Mouse (Mus musculus): ENCODE results near the gene Gid8. TPM values are rescaled to one million over a fixed set of nuclear protein-coding genes. Genes with fewer than 3 reads are reported as not detected.
A peak's percentile ranks its signal among the peaks of the same experiment; 100 is the strongest.

Gid8 gene
- total RNA-seq, 2 experiments from 2014 or later = 77.9 to 79.1 TPM

DNA sequence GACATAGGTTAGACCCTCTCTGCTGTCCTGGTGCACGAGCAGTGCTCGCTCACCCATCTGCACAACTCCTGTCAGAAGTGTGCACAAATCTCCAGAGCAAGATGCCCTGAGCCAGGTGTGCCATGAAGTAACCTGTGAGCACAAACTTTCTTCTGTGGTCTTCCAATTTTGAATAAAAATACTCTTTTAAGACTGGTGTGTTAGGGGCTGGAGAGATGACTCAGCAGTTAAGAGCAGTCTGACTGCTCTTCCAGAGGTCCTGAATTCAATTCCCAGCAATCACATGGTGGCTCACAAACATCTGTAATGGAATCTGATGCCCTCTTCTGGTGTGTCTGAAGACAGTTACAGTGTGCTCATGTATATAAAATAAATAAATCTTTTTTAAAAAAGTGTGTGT is 33.4 kb downstream of the Gid8 start:
- intact Hi-C loops (cut with DNase I) = no loop called here
- DNase-seq = no peak

DNA sequence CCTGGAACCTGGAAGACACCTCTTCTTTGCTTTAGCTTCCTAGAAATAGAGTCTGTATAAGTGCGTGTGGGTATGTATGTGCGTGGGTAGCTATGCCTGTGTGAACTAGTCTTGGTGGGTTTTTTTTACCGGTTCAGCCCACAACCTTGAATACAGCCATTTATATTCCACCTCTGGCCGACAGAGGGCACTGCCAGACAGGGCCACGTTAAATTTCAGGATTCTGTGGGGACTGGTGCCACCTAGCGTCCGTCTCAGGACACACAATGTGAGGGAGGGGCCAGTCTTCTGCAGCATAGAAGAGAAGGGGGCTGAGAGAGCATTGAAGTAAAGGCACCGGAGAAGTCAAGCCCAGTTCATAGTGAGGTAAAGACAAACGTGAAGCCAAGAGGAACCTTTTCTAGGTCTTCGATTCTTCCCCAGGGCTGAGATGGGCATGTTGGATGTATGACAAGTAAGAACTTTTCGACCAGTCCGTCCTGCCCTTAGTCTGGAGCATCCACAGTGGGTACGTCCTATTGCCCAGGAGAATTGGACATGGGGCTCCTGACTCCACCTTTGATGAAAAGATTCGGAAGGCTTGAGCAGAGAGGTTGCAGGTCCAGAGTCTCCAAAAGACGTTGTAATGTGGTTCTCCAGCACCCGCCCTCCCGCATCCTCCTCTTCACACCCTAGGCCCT is 35.5 kb downstream of the Gid8 start:
- peak; percentile 88 to 92 for DNase-seq
- intact Hi-C loops (cut with DNase I) = loop anchor here (1.0 to 5.0 kb wide), 6 partner anchors 33 to 273 kb away; no protein-coding TSS in a partner anchor

DNA sequence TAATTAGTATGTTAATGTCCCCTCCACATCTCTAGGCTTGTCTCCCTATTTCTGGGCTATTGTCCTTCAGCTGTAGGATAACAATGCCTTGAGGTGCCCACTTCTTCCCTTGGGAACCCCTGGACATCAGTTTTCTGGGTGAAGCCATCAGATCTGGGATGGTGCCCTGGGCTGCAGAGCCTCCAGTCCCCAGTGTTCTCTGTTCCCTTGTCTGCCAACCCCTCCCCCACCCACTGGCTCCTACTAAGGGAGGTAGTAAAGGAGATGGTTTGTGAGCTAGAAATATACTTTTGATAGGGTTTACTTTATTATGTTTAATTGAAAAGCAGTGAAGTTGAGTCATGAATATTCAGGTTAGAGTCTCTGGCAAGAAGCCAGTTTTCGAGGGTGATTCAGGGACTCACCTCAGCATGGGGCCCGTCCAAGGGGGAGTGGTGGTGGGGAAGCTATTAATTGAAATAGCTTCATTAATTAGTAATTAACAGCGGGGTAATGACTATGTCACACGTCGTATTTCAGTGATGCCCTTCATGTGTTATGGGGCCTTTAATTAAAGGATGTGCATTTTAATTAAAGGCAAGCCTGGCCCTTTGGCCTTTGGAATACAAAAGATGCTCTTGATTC is 36.8 kb downstream of the Gid8 start:
- no peak for DNase-seq
- intact Hi-C loops (cut with DNase I) = loop anchor here (5.0 kb wide), 1 partner anchor 274 kb away; no protein-coding TSS in a partner anchor

DNA sequence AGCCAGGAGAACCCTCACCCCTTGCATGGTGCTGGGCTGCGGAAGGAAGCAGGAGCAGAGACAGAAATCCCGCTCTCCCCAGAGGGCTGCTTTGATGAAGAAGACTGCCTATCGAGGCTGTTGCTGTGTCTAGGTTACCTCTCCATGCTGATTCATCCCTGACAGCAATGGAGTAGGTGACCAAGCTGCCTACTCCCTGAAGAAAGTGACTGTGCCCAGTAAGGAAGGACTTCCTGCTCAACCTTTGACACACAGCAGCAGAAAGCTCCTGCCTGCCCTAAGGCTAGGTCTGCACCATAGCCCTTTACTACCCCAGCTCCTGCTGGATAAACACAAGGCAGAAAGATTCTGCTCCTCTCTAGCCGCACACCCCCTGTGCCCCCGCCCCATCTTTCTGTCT is 39.0 kb downstream of the Gid8 start:
- intact Hi-C loops (cut with DNase I) = loop anchor here (5.0 kb wide), 1 partner anchor 277 kb away; no protein-coding TSS in a partner anchor
- DNase-seq = no peak

DNA sequence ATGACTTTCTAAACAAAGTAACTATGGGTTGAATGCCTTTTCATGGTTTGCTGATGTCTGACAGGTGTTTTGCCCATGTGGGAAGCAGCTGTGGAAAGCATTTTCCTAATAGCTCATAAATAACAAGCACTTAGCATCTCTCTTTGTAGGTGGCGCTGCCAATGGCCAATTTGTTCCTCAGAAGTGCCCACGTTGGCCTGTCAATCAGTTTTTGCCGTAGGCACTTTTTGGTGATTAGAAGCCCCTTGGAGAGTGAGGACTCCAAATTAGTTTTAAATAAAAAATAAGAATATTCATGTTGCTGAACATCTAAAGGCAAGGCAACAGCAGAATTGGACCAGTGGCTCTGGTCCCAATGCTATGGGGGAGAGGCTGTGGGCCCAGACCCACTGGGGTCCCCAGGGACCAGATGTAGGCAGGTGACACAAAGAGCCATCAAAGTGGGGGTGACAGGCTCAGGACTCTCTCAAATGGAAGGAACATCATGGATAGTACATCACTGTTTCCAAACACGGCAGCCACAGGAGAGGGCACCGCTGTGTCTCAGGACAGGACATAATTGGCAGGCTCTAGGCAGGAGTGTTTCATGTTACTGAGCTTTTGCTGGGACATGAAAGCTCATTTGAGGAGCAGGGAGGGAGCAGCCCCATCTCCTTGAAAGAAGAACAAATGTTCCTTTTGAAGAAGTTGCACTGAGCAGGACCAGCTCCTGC is 45.2 kb downstream of the Gid8 start:
- DNase-seq = no peak
- intact Hi-C loops (cut with DNase I) = no loop called here

DNA sequence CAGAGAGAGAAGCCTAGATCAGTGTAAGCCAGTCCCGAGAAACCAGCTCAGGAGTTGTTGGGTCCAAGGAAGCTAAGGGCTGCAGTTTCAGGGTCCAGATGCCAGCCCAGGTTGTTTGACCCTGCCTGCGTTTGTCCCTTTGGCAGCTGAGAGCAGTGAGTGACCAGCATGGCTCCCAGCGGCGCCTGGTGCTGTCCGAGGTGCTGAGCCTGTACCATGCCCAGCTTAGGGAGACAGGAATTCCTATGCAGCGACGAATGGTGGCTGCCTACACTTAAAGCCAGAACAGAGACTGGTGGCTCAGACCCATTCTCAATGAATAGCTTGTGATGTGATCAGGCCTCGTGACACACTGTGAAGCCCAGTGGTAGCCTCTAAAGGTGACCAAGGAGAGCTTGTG is 46.0 kb downstream of the Gid8 start:
- DNase-seq = peak; percentile 75 to 81

DNA sequence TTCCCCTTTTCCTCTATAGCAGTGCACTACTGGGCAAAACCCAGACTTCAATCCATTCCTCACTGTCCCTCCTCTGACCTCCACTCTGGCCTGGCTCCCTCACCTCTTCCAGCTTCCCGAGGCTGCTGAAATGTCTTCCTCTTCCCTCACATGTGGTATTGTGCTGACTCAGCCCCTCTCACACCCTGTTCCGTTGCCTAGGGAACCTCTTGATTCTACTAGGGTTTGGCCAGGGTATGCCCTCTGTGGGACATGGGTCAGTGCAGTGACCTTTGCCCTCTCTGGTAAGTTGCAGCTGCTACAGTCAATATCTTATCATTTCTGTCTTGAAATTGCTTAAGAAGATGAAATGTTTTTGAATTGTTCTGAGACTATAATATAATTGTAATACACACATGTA is 46.9 kb downstream of the Gid8 start:
- intact Hi-C loops (cut with DNase I) = no loop called here
- no peak for DNase-seq

More for the DNA sequence above, 46.0 kb downstream of the Gid8 start:
- intact Hi-C loops (cut with DNase I) = no loop called here

DNA sequence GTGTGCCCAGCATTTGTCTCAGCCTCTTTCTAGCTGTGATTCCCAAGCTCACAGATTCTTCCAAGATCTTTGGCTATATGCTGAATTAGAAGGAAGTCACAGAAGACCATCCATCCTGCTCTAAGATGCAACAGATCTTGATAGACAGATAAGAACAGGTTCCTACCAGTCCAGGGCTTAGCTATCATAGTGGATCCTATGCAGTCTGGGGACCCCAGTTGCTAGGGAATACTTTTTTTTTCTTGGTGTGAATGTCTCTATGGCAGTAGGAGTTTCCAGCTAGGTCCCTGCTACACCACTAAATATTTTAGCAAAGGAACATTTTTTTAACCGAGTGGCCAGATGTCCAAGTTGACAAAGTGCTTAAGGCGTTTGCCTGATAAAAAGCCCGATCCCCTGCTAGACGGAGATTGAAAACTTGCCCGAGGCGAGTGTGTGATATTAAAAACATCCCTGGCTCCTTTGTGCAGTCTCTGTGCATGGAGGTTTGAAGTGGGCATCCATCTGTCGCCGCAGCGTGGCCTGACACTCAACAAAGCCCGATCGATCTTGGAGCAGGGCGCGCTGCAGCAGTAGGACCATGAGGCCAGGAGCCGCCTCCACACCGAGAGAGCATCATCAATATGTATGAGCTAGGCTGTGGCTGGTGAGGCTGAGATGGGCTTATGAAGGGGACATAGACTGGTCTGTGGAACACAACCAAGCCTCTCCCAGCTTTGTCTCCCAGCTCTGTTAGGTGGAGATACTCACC is 48.8 kb downstream of the Gid8 start:
- no peak for DNase-seq
- intact Hi-C loops (cut with DNase I) = no loop called here

DNA sequence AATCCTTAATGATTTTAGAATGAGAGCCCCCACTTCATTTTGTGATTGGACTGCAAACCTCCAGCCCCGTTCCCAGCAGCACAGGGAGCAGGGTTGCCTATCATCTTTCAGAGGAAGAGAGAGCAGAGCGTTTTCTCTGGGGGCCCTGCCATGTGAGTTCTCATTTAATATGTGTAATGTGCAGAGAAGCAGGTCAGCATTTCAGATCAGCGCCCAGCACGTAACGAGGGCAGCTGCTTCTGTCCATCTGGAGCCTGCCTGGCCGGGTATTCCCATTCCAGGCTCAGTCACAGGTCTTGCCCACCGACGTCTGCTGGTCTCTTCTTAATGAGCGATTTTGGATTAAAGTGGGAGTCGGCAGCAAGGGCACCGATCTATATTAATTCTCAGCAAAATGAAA is 55.1 kb downstream of the Gid8 start:
- intact Hi-C loops (cut with DNase I) = no loop called here
- DNase-seq = no peak

DNA sequence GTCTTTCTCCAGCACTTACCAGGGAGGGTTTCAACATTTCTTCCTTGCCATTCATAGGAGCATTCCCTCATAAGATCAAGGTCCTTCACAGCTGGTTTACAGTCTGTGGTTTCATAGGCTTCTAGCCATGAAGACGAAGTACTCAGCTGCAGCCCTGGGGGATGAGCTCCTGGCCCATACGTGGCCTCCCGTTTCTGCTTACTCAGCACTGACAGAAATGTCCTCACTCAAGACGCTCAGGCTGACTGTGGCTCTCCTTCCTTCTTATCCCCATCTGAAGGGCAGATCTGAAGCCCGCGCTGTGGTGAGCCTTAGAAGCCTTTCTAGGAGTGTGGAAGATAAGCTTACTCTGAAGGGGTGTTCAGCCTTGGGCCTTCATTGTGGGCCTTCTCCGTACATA is 55.8 kb downstream of the Gid8 start:
- DNase-seq = no peak
- intact Hi-C loops (cut with DNase I) = no loop called here

Other genes with a start within 250 kb of the Gid8 start
- under 1 TPM; 0.12 TPM for gene Ntsr1, start 210.1 kb upstream of the Gid8 start, total RNA-seq (2021)
- 10 to 100 TPM; 17.8 to 21.3 TPM for gene Mrgbp, start 128.8 kb upstream of the Gid8 start, total RNA-seq (2021)
- 10 to 100 TPM; 42.6 to 48.8 TPM for gene Ogfr, start 120.9 kb upstream of the Gid8 start, total RNA-seq (2021)
- gene Col9a3, start 112.3 kb upstream of the Gid8 start, total RNA-seq (2021) = 1 to 10 TPM in 1 of 2 experiments, under 1 TPM in 1; 0.53 to 1.2 TPM
- under 1 TPM in 1 of 2 experiments, not detected in 1; 0.22 TPM for gene Tcfl5, start 67.4 kb upstream of the Gid8 start, total RNA-seq (2021)
- gene Dido1, start 118 bp upstream of the Gid8 start, total RNA-seq (2021) = 10 to 100 TPM; 40.6 to 42.8 TPM
- under 1 TPM; 0.69 to 0.89 TPM for gene Slc17a9, start 15.1 kb downstream of the Gid8 start, total RNA-seq (2021)
- not detected for gene Bhlhe23, start 66.8 kb downstream of the Gid8 start, total RNA-seq (2021)
- 10 to 100 TPM; 46.6 to 46.9 TPM for gene Ythdf1, start 210.8 kb downstream of the Gid8 start, total RNA-seq (2021)
- gene Birc7, start 218.9 kb downstream of the Gid8 start, total RNA-seq (2021) = not detected
- 10 to 100 TPM; 10.4 to 16.0 TPM for gene Nkain4, start 244.6 kb downstream of the Gid8 start, total RNA-seq (2021)